Mouse (Mus musculus) CD4-positive, CD25-positive, alpha-beta regulatory T cell, adult 4 months (primary cell): ENCODE results near the gene Eva1c. TPM values are rescaled to one million over a fixed set of nuclear protein-coding genes. Genes with fewer than 3 reads are reported as not detected.

Experiments used
- ATAC-seq: one replicate; pipeline ENCODE4 v1.8.0; 2017
- polyA plus RNA-seq, 2 experiments: library from polyadenylated mRNA; unstranded; fragments of 100-300 nt; shearing (Covaris generic); gene quantifications; one replicate each; pipeline ENCODE4 v1.2.1; 2017

Eva1c gene
- polyA plus RNA-seq, 2 experiments from 2014 or later, result not detected

GRCm38 (mm10) chr16:90924606-90925370, 98.3 kb downstream of the Eva1c start:
- no peak for ATAC-seq

- no peak for ATAC-seq
Measured at GRCm38 (mm10) chr16:90925461-90925860, 98.9 kb downstream of the Eva1c start.

- no peak for ATAC-seq
Measured at GRCm38 (mm10) chr16:90927446-90927845, 100.9 kb downstream of the Eva1c start.

DNA sequence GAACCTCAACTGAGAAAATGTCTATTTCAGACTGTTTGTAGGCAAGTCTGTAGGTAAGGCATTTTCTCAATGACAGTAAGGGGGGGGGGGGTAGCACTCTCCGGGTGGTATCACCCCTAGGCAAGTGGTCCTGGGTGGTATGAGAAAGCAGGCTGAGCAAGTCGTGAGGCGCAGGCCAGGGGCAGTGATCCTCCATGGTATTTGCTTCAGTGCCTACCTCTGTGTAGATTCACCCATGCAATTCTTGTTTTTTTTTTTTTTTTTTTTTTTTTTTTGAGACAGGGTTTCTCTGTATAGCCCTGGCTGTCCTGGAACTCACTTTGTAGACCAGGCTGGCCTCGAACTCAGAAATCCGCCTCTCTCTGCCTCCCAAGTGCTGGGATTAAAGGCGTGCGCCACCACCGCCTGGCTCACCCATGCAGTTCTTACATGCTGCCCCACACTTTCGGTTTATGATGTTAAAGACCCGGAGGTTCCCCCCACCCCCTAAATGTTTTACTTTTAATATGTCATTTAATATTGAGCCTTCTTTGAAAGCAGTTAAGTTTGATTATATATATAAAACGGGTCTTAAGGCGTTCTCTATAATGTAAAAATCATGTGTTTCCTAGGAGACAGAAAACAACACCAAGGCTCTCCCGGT, 107.1 kb downstream of the Eva1c start:
- no peak for ATAC-seq

GRCm38 (mm10) chr16:90934193-90934686, 107.7 kb downstream of the Eva1c start:
- peak; percentile 65 for ATAC-seq

GRCm38 (mm10) chr16:90934687-90935328, 108.3 kb downstream of the Eva1c start, which contains the start of gene Cfap298:
Gene Cfap298, minus strand, starts transcription at chr16:90935114.
- ATAC-seq, result peak; percentile 98

- no peak for ATAC-seq
Measured at GRCm38 (mm10) chr16:90941246-90941645, 114.7 kb downstream of the Eva1c start.

DNA sequence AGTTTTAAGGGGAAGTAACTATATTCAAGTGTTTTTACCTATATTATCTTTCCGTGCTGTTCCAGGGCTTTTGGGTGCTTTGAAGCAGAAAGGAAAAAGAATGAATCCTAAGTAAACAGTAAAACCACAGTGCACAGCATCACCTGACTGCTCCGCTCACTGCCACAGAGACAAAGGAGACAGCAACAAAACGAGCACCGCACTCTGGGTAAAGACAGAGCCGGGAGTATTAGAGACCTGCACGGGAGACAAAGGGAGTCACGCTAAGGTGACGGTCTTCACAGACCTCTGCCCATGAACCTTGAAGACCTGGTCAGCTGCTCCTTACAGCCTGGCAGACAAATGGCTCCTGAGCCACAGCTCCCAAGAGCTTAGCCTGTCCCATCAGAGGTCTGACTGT, 120.5 kb downstream of the Eva1c start:
- ATAC-seq, result no peak

DNA sequence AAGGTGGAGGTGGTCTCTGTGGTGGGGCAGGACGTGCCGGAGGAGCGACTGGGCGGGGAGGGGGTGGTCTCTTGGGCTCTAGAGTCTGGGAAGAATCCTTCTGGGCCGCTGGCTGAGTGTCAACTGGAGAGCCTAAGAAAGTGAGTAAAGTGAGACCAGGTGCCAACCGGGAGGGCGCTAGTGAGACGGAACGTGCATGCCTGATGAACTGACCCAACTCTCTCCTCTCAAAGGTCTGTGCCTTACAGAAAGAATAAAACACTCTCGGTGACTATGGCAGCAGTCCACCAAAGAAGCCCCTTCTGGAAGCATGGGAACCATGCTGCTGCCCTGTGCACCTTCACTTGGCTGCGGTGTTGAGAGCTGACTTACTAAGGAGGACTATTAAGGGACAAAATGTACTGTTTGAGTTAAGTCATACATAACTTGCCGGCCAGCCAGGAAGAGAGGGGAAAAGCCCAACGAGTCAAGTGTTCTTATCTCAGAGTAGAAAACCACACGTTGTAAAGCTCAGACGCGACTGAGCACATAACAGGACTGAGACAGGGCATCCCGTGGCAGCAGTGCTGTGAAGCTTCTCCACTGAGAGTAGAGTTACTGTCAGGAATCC, 123.9 kb downstream of the Eva1c start:
- ATAC-seq, result no peak

- ATAC-seq, result no peak
Measured at GRCm38 (mm10) chr16:90953147-90953546, 126.6 kb downstream of the Eva1c start.

- ATAC-seq, result no peak
Measured at GRCm38 (mm10) chr16:90953770-90954169, 127.3 kb downstream of the Eva1c start.

Other genes starting within 250 kb of the Eva1c start
- gene Mis18a, start 99.3 kb upstream of the Eva1c start, polyA plus RNA-seq, result 10 to 100 TPM; 42.7 to 46.5 TPM
- not detected for gene Mrap, start 88.5 kb upstream of the Eva1c start, polyA plus RNA-seq
- gene Urb1, start 16.3 kb upstream of the Eva1c start, polyA plus RNA-seq, result 1 to 10 TPM; 3.5 to 4.2 TPM
- gene Cfap298, start 108.4 kb downstream of the Eva1c start, polyA plus RNA-seq, result 10 to 100 TPM; 20.2 to 22.6 TPM
- 10 to 100 TPM; 30.6 to 40.9 TPM for gene Synj1, start 184.6 kb downstream of the Eva1c start, polyA plus RNA-seq
- 100 to 1,000 TPM; 121 to 128 TPM for gene Paxbp1, start 217.8 kb downstream of the Eva1c start, polyA plus RNA-seq